Mouse (Mus musculus) hindbrain, embryonic 16.5 days (tissue): ENCODE measurements around the gene Cfap20. TPM values are rescaled to one million over a fixed set of nuclear protein-coding genes. Genes with fewer than 3 reads are reported as not detected.

ENCODE experiments used
- polyA plus RNA-seq: library from polyadenylated mRNA; unstranded; fragments of >200 nt; fragmentation: Nextera tagmentation; extraction: Ambion mirVana; gene quantifications from 2 replicates; pipeline ENCODE4 v1.2.1, GENCODE M21; 2015

Gene Cfap20
- polyA plus RNA-seq, 1 experiment from 2014 or later: 124 TPM

Other genes with a start within 250 kb of the Cfap20 start
- 24.0 and 27.7 TPM in 2 replicates for gene Kifc3, start 232.1 kb downstream of the Cfap20 start, polyA plus RNA-seq
- 0.25 and 0.69 TPM in 2 replicates for gene Cngb1, start 128.3 kb downstream of the Cfap20 start, polyA plus RNA-seq
- 3.5 and 6.6 TPM in 2 replicates for gene Tepp, start 124.3 kb downstream of the Cfap20 start, polyA plus RNA-seq
- 12.1 and 15.8 TPM in 2 replicates for gene Zfp319, start 102.9 kb downstream of the Cfap20 start, polyA plus RNA-seq
- gene Usb1, start 102.6 kb downstream of the Cfap20 start, polyA plus RNA-seq: 35.7 and 39.8 TPM in 2 replicates
- 15.7 and 18.4 TPM in 2 replicates for gene Mmp15, start 82.6 kb downstream of the Cfap20 start, polyA plus RNA-seq
- 6.2 and 7.5 TPM in 2 replicates for gene Csnk2a2, start 55.2 kb upstream of the Cfap20 start, polyA plus RNA-seq
- 2.4 and 3.4 TPM in 2 replicates for gene Ccdc113, start 99.2 kb upstream of the Cfap20 start, polyA plus RNA-seq
- not detected in 2 replicates for gene Prss54, start 141.5 kb upstream of the Cfap20 start, polyA plus RNA-seq
- 7.5 and 7.7 TPM in 2 replicates for gene Gins3, start 198.6 kb upstream of the Cfap20 start, polyA plus RNA-seq
- 571 and 665 TPM in 2 replicates for gene Ndrg4, start 242.1 kb upstream of the Cfap20 start, polyA plus RNA-seq